In the genomic region with DNA sequence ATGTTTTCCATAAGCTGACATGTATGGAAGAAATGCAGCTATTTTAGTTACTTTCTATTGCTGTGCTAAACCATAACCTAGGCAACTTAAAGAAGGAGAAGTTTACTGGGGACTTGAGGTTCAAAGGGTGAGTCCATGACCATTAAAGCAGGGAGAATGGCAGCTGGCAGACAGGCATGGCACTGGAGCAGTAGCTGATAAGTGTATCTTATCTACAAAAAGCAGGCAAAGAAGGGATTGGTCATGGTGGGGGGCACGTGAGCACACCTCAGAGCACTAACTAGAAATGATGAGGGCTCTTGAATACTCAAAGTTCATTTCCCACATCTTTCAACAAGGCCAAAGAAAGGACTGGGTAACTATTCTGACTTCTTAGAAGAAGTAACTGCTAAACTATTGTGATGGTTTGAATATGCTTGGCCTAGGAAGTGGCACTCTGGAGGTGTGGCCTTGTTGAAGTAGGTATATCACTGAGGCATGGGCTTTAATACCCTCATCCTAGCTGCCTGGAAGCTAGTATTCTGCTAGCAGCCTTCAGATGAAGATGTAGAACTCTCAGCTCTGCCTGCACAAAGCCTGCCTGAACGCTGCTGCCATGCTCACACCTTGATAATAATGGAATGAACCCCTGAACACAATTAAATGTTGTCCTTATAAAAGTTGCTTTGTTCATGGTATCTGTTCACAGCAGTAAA, we compare ENCODE assay signal across 1 mouse cellular context.
TF ChIP-seq lines count a peak whose summit lies in the region.

No protein-coding gene starts in this region.

TF ChIP-seq in MEL, 35 proteins besides CTCF, POLR2A, EP300 and RAD21 (continued from another document):
- TF ChIP-seq POLR2AphosphoS5 (IDR thresholded peaks at IDR 0.05; ENCODE audit: borderline replicate concordance, low read depth, low read length) (no peak), E2F4 (IDR thresholded peaks at IDR 0.05; ENCODE audit: borderline replicate concordance, low read depth, low read length) (no peak), KAT2A (conservative IDR thresholded peaks at IDR 0.05; ENCODE audit: low read depth, low read length) (no peak), USF1 (IDR thresholded peaks at IDR 0.05; ENCODE audit: low read depth, low read length) (peak; percentile 88), ELF1 (IDR thresholded peaks at IDR 0.05; ENCODE audit: low read depth, low read length) (no peak), TBP (IDR thresholded peaks at IDR 0.05; ENCODE audit: low read depth, low read length) (no peak), USF2 (IDR thresholded peaks at IDR 0.05; ENCODE audit: borderline replicate concordance in 1 of 2, insufficient read depth in 1 of 2, low read depth in 1 of 2, low read length in 2 of 2) (peak in 1 of 2 experiments; percentile 59; a peak in 2 of 4 replicates), UBTF (IDR thresholded peaks at IDR 0.05; ENCODE audit: borderline replicate concordance, insufficient read depth, low read depth, low read length) (no peak), ZC3H11A (IDR thresholded peaks at IDR 0.05; ENCODE audit: low read depth, low read length) (no peak), MYB (IDR thresholded peaks at IDR 0.05; ENCODE audit: low read depth, low read length) (no peak), RCOR1 (IDR thresholded peaks at IDR 0.05; ENCODE audit: low read depth, low read length) (peak; percentile 54; the same call in 1 of the 2 replicates), JUND (IDR thresholded peaks at IDR 0.05; ENCODE audit: low read depth, low read length) (no peak), MAFK (IDR thresholded peaks at IDR 0.05; ENCODE audit: borderline replicate concordance, low read depth, low read length) (no peak), TCF12 (IDR thresholded peaks at IDR 0.05; ENCODE audit: low read depth, low read length) (peak; percentile 84), ZNF384 (IDR thresholded peaks at IDR 0.05; ENCODE audit: low read depth, low read length) (no peak), BHLHE40 (IDR thresholded peaks at IDR 0.05; ENCODE audit: borderline replicate concordance, low read depth, low read length) (peak; percentile 95), ZKSCAN1 (IDR thresholded peaks at IDR 0.05; ENCODE audit: low read depth, low read length) (no peak), CHD2 (IDR thresholded peaks at IDR 0.05; ENCODE audit: low read length) (no peak), GABPA (IDR thresholded peaks at IDR 0.05; ENCODE audit: low read depth, low read length) (no peak)
